Mouse (Mus musculus) 3134 (cell line): Measurements from ENCODE around the gene Bmpr1a.

Source experiments
- DNase-seq: peaks from one replicate; pipeline ENCODE4 v3.0.0-alpha.2; 2011; ENCODE audit warnings: low spot score; ENCODE audit not compliant: insufficient read length; ENCODE audit errors: extremely low read depth

Gene Bmpr1a

DNA sequence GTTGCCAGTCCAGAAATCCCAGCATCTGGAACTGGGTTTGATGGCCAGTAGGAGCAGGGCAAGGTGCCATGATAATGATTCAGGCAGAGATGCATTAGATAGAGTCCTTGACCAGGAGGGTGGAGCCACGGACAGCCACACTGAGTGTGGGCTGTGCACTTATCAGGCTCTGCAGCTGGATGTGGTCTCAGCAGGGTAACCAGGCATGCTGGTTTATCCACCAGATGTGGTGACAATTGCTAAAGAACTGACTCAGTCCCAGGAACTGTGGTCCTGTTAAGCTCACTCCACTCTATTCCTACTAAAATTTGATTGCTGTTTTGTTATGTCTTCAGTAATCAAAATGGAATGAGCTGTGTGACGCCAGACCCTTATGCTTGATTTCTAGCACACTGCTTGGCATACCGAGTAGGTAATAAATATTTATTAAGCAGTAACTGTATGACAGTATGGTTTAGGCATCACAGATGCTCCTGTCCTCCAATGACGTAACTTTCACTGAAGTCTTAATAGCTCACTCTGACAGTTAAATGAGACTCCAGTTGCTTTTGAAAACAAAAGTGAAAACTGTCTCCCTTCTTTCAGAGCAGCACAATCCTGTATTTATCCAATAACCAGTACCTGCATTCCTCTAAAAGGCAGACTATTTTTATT lies 5.2 kb upstream of the Bmpr1a start:
- peak; percentile 61 for DNase-seq

DNA sequence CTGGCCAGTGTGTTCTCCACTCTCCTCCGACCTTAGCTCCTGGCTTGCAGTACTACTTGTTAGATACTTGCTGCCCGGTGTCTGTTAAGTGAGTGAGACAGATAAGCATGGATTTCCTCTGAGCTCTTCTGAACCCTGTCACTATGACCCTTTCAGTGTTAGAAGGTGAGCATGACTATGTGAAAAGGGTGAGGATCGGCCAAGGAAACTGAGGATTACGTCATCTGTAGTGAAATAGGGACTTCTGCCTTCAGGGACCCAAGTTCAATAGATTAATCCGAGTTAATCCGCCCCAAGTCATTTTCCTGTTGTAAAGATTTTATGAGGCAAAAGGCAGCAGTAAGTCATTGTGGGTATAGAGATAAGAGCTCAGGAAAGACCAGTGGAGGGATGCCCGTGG lies 2.2 kb upstream of the Bmpr1a start:
- DNase-seq = no peak

DNA sequence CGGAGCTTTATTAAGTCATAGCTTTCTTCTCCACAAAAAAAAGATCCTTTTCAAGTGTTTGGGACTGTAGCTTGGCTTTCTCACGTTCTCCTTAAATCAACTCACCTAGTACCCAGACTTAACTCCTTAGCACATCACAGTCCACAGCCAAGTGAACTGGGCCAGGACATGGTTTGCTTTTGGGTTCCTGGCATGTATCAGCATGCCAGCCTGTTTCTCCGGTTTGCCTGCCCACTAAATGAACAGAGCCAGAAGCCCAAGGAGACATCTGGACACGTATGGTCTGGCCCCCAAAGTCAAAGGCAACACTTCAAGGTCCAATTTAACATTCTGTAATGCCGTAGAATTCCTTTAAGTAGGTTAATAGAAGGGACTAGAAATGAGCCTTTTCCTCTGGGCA lies 1.2 kb upstream of the Bmpr1a start:
- DNase-seq = no peak

DNA sequence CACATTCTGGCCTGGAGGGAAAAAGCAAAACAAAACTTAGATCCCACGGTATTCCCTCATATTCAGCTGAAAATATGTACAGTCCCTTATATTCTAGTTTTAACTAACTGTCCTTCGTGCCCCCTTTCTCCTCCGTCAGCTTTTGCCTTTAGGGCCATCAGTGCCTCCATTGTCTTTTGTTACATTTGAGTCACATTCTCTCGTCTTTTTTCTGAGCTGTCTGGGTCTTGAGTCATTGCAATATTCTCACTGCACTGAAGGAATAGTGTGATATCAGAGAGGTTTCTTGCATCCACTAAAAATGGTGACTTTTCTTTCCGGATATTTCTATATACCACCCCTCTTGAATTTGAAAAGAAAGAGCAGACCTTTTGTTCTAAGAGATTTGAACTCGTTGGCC lies 618 bp upstream of the Bmpr1a start:
- peak; percentile 11 for DNase-seq

DNA sequence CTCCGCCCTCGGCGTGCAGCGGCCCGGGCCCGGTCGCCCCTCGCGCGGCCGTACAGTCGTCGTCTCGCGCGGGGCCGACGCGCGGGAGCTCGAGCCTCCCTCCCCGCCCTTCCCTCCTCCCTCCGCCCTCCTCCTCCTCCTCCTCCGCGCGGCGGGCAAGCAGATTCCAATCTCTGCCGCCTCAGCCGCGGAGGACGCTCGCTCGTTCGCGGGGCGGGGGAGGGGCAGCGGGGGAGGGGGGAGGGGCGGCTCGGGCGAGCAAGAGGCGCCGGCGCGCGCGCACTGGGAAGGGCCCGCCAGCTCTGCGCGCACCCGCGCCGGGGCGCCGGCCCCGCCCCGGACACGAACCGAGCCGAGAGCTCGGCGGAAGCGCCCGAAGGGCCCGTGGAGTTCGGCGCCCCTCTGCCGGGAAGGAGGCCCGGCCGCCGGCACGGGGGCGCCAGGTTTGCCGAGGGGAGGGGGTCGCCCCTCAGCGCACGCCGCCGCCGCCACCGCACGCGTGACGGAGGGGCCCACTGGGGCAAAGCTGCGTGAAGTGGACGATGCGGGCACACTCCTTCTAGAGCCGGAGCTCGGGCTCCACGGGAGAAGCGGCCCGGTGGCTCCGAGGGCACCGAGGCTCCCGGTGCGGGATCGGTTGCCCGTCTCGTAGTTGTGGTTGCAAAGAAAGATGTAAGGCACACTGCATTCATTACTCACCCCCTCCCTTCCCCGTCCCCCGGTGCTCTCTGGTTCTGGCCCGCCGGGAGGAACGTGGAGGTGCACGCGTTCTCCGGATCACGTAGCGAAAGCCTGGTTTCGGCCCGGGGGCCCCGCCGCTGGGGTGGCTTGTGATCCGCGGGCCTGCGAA lies 441 bp downstream of the Bmpr1a start:
- DNase-seq = peak; percentile 88

DNA sequence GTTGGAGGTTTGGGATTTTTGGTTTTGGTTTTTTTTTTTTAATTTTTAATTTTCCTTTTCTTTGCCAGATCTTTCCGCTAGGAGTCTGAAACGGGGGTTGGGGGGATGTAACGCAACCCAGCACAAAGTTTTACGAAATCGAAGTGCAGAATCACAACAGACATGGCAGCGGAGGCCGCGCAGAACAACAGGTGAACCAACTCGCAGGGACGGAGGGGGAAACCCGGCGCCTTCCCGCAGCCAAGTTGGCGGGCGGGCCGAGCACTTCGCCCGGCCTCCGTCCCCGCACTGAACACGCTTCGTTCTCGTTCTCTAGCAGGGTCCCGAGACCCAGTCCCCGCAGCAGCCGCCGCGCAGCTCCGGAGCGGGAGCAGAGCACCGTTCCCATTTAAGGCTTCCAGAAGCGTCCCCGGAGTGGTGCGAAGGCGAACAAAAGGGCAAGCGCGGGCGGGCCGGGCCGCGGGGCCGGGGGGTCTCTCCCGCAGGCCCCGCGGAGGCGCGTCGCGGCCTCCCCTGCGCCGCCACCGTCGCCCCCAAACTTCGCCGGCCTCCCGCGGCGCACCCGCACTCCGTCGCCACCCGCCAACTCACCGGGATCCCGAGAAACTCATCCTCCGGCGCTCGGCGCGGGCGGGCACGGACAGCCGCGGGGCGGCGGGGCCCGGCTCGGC lies 1.2 kb downstream of the Bmpr1a start:
- DNase-seq = peak; percentile 72

DNA sequence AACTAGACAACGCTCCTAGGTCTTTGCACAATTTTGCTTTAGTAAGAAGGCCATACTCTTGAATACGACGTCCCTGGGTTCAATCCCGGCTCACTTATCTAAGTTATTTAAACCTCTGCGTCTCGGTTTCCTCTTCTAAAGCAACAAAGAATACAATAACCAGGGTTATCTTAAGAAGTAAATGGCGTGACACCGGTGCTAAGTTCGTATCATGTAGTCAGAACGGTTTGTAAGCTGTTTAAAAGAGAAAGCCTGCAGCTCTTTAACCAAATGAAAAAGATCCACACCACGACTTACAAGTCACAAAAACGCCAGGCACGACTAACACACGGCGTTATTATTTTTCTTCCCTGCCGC lies 1.7 kb downstream of the Bmpr1a start:
- peak; percentile 31 for DNase-seq

DNA sequence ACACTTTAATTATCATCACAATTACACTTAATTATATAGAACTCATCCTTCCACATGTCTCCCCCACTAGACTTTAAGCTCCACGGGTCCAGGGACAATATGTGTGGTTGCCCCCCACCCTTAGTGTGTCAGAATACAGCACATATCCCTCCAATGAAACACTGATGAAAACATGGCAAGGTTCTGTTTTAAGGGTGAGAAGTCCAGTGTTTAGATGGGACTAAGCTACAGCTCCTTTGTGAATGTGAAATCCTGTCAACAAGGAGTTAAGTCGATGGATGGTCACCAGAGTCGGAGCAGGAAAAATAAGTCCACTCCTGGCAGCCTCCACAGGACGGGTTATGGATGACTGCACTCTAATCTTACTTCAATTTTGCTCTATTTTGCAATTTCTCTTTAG lies 2.8 kb downstream of the Bmpr1a start:
- no peak for DNase-seq

DNA sequence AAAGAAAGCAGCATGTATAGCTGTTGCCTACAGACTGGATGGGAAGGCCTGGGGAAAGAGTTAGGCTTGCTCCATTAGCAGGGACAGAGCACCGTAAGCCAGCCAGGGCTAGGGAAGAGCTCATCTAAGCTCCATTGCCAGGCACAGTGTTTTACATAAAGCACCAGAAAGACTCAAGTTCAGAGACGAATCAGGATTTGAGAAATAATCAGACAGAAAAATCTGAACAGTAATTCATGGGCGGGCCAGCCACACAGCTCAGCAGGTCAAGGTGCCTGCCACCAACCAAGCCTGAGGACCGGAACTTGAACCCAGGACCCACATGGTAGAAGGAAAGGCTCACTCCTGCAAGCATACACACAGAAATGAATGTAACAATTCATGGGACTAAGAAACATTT lies 3.5 kb downstream of the Bmpr1a start:
- DNase-seq = no peak

DNA sequence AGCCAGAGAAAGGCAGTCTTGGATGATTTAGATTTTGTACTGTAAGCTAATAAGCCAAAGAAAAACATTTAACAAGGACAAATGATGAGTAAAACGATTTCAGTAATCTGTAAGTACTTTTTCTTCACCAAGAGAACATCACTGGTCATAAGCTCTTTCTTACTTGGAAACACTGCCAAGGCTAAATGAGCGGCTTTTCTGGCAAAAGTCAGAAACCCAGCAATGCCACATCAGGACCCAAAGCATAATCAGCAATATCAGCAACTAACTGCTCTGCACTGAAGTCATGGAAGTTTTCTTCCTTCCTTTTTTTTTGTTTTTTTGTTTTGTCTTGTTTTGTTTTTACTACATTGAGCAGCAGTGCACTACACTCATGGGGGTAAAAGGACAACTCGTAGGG lies 5.8 kb downstream of the Bmpr1a start:
- no peak for DNase-seq

DNA sequence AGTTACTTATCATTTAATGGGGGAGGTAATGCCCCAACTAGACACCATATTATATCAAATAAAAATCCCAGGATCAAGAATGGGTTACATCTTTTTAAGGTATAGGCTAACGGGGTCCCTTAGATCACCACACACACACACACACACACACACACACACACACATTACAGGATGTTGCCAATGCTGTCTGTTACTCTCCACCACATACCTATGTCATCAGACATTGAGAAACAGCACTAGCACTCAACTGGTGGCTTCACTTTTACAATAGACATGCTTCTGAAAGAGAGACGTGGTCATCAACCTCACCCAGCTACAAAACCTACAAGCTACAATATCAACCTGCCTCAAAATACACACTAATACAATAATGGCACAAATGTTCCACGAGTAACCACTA lies 9.5 kb downstream of the Bmpr1a start:
- DNase-seq = no peak

DNA sequence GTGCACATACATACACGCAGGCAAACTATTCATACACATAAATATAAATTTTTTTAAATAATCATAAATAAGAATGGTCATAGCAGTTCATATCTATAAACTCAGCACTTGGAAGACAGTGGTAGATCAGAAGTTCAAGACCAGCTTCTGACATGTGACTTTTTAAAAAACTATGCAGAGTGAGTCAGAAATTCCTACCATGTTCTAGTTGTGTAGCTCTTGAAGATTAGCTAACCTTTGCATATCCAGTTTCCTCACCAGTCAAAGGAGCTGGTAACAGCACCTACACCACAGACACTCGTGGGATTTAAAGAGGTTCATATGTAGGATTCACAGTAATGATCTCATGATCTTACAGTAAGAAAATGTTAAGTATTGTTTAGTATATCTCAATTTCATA lies 10.5 kb downstream of the Bmpr1a start:
- DNase-seq = no peak

DNA sequence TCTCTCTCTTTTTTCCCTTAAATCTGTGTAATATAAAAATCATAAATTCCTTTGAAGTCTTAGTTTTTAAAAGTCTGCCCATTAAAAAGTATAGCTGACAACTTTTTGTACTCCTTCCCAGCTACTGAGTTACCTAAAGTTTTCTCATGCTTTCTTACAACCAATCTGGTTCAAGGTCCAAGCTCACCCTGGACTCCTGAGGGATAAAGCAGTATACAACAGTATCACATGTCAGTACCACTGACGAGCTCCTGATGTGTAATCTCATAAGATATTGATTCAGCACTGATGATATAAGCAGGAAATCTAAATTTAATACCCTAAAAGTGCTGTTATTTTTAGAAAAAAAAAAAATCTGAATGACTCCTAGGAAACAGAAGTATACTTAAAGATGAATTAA lies 12.2 kb downstream of the Bmpr1a start:
- no peak for DNase-seq

DNA sequence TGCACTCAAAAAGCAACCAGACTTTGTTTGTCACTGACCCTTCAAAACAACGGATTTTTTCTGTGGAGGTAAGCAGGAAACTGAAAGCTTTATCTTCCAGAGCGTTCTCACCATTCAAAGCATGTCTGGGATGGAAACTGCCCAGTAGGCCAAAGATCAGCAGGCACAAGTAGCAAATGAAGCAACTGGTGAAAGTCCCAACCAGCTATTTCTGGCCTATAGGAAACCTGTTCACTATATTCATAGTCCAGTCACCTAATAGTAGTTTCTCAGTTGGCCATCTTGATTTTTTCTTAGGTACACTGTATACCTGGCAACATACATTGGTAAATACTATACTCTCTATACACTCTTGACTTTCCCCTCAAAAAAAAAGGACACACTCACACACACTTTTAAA lies 13.2 kb downstream of the Bmpr1a start:
- DNase-seq = no peak

DNA sequence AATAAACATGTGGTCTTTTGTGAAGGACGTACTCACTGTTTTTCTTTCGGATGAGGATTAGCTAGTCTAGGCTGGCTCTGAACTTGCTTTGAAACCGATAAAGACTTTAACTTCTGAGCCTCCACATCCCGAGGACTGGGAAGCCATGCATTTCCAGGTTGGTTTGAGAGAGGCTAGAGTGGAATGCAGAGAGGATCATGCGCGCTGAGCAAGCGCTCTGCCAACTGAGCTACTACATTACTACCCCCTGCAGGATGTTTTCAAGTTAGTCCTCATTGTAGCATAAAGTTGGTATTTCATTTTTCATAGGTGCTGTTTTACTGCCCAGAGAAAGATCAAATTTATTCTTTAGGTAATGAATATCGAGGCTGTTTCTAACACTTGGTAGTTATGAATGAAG lies 17.0 kb downstream of the Bmpr1a start:
- DNase-seq = no peak

DNA sequence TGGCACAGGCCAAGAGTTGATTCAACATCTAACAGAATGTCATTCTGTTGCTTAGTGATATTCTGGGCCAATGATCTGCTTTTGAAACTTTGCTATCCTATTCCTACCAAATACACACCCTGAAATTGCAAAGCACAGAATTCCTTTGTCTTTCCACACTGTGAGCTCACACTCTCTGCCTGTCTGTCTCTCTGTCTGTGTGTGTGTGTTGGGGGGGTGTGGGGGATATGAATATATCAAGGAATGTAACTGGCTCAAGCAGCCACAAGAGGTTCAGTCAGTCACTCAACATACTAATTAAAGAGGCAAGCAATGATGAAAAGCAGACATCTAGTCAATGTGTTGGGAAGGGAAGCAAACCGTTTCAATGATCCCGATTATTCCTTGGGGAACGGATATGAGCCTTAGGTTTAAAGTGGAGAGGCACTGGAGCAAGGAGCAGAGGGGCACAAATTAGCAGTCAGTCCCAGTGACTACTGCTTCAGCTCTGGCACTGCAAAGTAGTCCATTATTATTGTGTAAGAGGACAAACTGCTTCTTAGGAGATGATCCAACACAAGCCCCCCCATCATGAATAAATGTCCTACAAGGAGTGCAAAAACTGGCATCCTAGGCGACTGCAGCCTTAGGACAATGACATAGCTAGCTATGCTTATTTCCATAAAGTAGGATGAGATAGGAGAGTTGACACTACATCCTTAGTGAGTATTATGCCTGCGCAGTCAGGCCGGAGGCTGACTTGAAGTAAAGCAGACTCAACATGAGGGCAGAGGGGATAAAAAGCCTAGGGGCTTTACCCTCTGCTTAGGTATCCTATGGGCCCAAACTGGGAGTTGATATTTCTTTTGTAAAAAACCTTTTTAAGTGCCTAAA lies 19.4 kb downstream of the Bmpr1a start:
- no peak for DNase-seq

DNA sequence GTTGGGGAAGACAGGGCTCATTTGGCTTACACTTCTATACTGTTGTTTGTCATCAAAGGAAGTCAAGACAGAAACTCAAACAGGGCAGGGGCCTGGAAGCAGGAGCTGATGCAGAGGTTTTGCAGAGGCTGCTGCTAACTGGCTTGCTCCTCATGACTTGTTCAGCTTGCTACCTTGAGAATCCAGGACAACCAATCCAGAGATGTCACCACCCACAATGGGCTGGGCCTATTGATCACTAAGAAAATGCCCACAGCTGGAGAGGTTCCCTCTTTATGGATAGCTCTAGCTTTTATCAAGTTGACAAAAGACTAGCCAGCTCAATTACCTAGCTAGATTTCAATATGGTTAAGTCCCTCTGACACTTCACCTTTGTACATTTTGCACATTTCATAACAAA lies 31.6 kb downstream of the Bmpr1a start:
- DNase-seq = no peak

DNA sequence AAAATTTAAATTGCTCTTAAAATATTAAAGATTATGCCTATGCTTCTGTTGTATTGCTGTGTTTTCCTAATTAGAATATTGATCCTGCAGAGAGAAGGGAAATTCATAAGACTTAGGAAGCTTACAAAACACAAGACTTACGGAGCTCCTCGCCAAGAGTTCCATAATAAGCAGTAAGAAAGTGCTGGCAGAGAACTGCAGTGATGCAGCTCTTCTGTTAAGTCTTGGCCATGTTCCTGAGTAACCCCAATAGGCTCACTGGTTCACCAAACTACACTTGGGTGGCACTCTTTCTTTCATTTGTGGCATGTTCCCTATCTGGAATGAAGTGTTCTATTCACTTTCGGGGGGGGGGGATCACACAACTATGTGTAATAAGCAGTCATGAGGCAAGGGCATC lies 36.9 kb downstream of the Bmpr1a start:
- DNase-seq = no peak

DNA sequence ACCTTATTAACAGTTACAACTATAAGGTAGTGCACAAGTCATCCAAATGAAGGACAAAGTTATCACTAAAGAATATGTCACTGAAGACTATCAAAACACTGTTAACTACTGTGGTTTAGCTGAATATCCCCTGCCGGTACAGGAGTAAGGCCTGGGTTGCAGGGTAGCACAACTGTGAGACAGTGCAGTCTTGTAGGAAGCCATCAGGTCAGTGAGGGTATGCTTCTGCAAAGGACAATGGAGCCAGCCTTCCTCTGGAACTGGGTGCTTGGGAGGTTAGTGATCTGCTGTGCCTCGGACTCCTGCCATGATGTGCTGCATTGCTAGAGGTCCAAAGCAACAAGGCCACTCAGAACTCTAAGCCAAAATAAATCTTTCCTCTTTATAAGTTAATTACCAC lies 43.8 kb downstream of the Bmpr1a start:
- DNase-seq = no peak

DNA sequence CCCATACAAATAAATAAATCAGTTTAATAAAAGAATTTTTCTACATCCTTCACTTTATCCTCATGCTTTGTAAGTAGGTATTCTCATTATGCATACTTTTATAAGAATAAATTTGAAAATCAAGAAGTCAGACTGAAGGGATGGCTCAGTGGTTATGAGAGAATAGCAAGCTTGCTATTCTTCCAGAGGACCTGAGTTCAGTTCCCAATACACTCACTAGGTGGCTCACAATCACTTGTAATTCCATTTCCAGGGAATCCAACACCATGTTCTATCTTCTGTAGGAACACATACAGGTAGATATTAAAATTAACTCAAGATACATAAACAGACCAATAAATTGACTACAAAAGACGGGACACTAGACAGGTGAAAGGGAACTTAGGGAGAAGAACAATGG lies 44.3 kb downstream of the Bmpr1a start:
- DNase-seq = peak; percentile 13

DNA sequence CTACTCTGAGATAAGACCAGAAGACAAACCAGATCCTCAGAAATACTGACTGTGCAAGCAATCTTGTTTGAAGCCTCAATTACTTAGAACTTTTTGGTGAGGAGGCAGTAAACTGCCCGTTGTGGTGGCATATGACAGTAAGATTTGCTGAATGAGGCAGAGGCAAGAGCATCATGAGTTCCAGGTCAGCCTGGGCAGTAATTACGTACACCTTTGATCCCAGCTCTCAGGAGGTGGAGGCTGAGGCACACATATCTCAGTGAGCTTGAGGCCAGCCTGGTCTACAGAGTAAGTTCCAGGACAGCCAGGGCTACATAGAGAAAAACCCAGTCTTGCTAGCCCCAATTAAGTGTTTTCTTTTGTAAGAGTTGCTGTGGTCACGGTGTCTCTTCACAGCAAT lies 48.9 kb downstream of the Bmpr1a start:
- DNase-seq = no peak
